Mouse (Mus musculus) stomach, postnatal 0 days (tissue): ENCODE results near the gene Limd1.

ENCODE experiments used
- CTCF ChIP-seq: IDR thresholded peaks from 2 replicates; pipeline ENCODE4 v1.5.1; 2016; ENCODE audit warnings: antibody characterized with exemption, low read depth, mild to moderate bottlenecking, moderate library complexity
- EP300 ChIP-seq: optimal IDR thresholded peaks from 2 replicates; pipeline ENCODE3; 2016; ENCODE audit warnings: antibody characterized with exemption

- TF ChIP-seq EP300 (no peak), CTCF (no peak)
These were observed 60.6 kb downstream of the Limd1 start for GRCm38 (mm10) chr9:123539093-123539492.
